Mouse (Mus musculus) regulatory T cell (primary cell): ENCODE data around the gene Tmem200b.

Experiments used
- in situ Hi-C: fragments of 300-600 bp; cut with MboI, MseI; formaldehyde crosslinking; loops from one replicate; pipeline ENCODE4 v1.15.1; 2025; ENCODE audit warnings: high pct_unique_total_duplicates

The Tmem200b gene

GRCm38 (mm10) chr4:131921461-131922346 lies at the start of gene Tmem200b:
TSS of gene Tmem200b (plus strand) at chr4:131921771.
- in situ Hi-C loops, result no loop called here

GRCm38 (mm10) chr4:131872672-131873292 lies 48.8 kb upstream of the Tmem200b start:
- in situ Hi-C loops, result no loop called here

GRCm38 (mm10) chr4:131873293-131874168 lies 48.0 kb upstream of the Tmem200b start, which contains the start of gene Srsf4:
TSS of gene Srsf4 (plus strand) at chr4:131873617.
- in situ Hi-C loops, result no loop called here

GRCm38 (mm10) chr4:131874169-131874536 lies 47.4 kb upstream of the Tmem200b start:
- in situ Hi-C loops, result no loop called here

- in situ Hi-C loops, result no loop called here
Measured at GRCm38 (mm10) chr4:131874567-131874966, 47.0 kb upstream of the Tmem200b start.

- in situ Hi-C loops, result no loop called here
Measured at GRCm38 (mm10) chr4:131875242-131875641, 46.3 kb upstream of the Tmem200b start.

- in situ Hi-C loops, result no loop called here
Measured at GRCm38 (mm10) chr4:131876836-131877235, 44.7 kb upstream of the Tmem200b start.

- in situ Hi-C loops, result no loop called here
Measured at GRCm38 (mm10) chr4:131879692-131880091, 41.9 kb upstream of the Tmem200b start.

GRCm38 (mm10) chr4:131881306-131881705 lies 40.3 kb upstream of the Tmem200b start:
- in situ Hi-C loops, result no loop called here

GRCm38 (mm10) chr4:131883571-131883970 lies 38.0 kb upstream of the Tmem200b start:
- in situ Hi-C loops, result no loop called here

GRCm38 (mm10) chr4:131885376-131885775 lies 36.2 kb upstream of the Tmem200b start:
- in situ Hi-C loops, result loop anchor here (5.0 kb wide), 1 partner anchor 67 kb away; no protein-coding TSS in a partner anchor

- in situ Hi-C loops, result loop anchor here (5.0 kb wide), 1 partner anchor 64 kb away; no protein-coding TSS in a partner anchor
Measured at GRCm38 (mm10) chr4:131888564-131888963, 33.0 kb upstream of the Tmem200b start.

- in situ Hi-C loops, result no loop called here
Measured at GRCm38 (mm10) chr4:131890692-131891091, 30.9 kb upstream of the Tmem200b start.

- in situ Hi-C loops, result no loop called here
Measured at GRCm38 (mm10) chr4:131897109-131897508, 24.5 kb upstream of the Tmem200b start.

GRCm38 (mm10) chr4:131897787-131898186 lies 23.8 kb upstream of the Tmem200b start:
- in situ Hi-C loops, result no loop called here

GRCm38 (mm10) chr4:131898503-131899179 lies 22.9 kb upstream of the Tmem200b start:
- in situ Hi-C loops, result no loop called here

- in situ Hi-C loops, result no loop called here
Measured at GRCm38 (mm10) chr4:131899180-131899554, 22.4 kb upstream of the Tmem200b start.

- in situ Hi-C loops, result no loop called here
Measured at GRCm38 (mm10) chr4:131901090-131901489, 20.5 kb upstream of the Tmem200b start.

GRCm38 (mm10) chr4:131904478-131904877 lies 17.1 kb upstream of the Tmem200b start:
- in situ Hi-C loops, result no loop called here

GRCm38 (mm10) chr4:131906423-131906822 lies 15.1 kb upstream of the Tmem200b start:
- in situ Hi-C loops, result no loop called here

- in situ Hi-C loops, result no loop called here
Measured at GRCm38 (mm10) chr4:131907912-131908311, 13.7 kb upstream of the Tmem200b start.
